Mouse (Mus musculus): Measurements from ENCODE around the gene Ccdc30. TPM values are rescaled to one million over a fixed set of nuclear protein-coding genes. Genes with fewer than 3 reads are reported as not detected.

Gene Ccdc30
- polyA plus RNA-seq, 1 experiment, result 206 TPM

DNA sequence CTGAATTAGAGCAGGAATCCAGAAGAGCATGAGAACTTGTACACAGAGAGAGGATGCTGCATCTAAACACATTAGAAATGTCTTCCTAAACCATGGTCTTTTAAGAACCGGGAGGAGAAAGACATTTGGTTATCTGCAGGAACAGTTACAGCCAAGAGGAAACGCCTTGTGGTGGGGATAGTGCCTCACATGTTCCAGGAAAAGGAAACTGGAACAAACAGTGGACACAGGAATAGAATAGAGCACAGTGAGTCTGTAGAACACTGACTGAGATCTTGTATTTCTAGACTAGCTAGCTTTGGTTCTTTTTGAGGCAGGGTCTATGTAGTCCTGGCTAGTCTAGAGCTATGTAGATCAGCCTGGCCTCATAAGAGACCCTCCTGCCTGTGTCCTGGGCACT lies 140.1 kb downstream of the Ccdc30 start:
- Histone ChIP-seq H3K4me1 (ENCODE audit: control insufficient read depth, insufficient read depth, low read length) (no peaks in the 10 kb centered on the region), H3K4me3 (ENCODE audit: control insufficient read depth, low read depth, low read length) (no peak overlapping the region), H3K27me3 (ENCODE audit: control insufficient read depth, insufficient read depth, low read length) (no peaks in the 10 kb centered on the region), H3K27ac (ENCODE audit: control insufficient read depth, insufficient read depth, low read depth, low read length) (no peak overlapping the region), H3K36me3 (ENCODE audit: control insufficient read depth, insufficient read depth, low read length) (peaks cover 3% of the 10 kb centered on the region)
- TF ChIP-seq POLR2A (IDR thresholded peaks at IDR 0.05; ENCODE audit: control insufficient read depth, low read depth, low read length), result no peak
- no peak for TF ChIP-seq CTCF (IDR thresholded peaks at IDR 0.05; ENCODE audit: control insufficient read depth, insufficient read depth, insufficient replicate concordance, low read depth, low read length)

GRCm38 (mm10) chr4:119274627-119275026 lies 140.7 kb downstream of the Ccdc30 start:
- Histone ChIP-seq H3K4me1 (ENCODE audit: control insufficient read depth, insufficient read depth, low read length) (no peaks in the 10 kb centered on the region), H3K36me3 (ENCODE audit: control insufficient read depth, insufficient read depth, low read length) (peaks cover 1% of the 10 kb centered on the region)
- TF ChIP-seq CTCF (IDR thresholded peaks at IDR 0.05; ENCODE audit: control insufficient read depth, insufficient read depth, insufficient replicate concordance, low read depth, low read length), result no peak
- TF ChIP-seq POLR2A (IDR thresholded peaks at IDR 0.05; ENCODE audit: control insufficient read depth, low read depth, low read length), result no peak

More at GRCm38 (mm10) chr4:119274627-119275026, 140.7 kb downstream of the Ccdc30 start:
- Histone ChIP-seq H3K4me3 (ENCODE audit: control insufficient read depth, low read depth, low read length) (no peak overlapping the region), H3K27ac (ENCODE audit: control insufficient read depth, insufficient read depth, low read depth, low read length) (no peak overlapping the region), H3K27me3 (ENCODE audit: control insufficient read depth, insufficient read depth, low read length) (no peaks in the 10 kb centered on the region)

Other genes with a start within 250 kb of the Ccdc30 start
- 25.9 and 28.6 TPM in 2 replicates for gene Zfp691, start 241.3 kb downstream of the Ccdc30 start, polyA plus RNA-seq (2012; rRNA removed)
- 0.17 and 0.18 TPM in 2 replicates for gene Ermap, start 225.5 kb downstream of the Ccdc30 start, polyA plus RNA-seq (2012; rRNA removed)
- 186 and 207 TPM in 2 replicates for gene Svbp, start 220.2 kb downstream of the Ccdc30 start, polyA plus RNA-seq (2012; rRNA removed)
- gene Tmem269, start 197.3 kb downstream of the Ccdc30 start, polyA plus RNA-seq (2012; rRNA removed), result 114 and 136 TPM in 2 replicates
- 14.1 and 18.6 TPM in 2 replicates for gene AU022252, start 182.8 kb downstream of the Ccdc30 start, polyA plus RNA-seq (2012; rRNA removed)
- gene P3h1, start 182.6 kb downstream of the Ccdc30 start, polyA plus RNA-seq (2012; rRNA removed), result 10.4 and 11.9 TPM in 2 replicates
- not detected in 2 replicates for gene Cldn19, start 160.1 kb downstream of the Ccdc30 start, polyA plus RNA-seq (2012; rRNA removed)
- gene Ybx1, start 120.9 kb downstream of the Ccdc30 start, polyA plus RNA-seq (2012; rRNA removed), result 821 and 914 TPM in 2 replicates
- 20.1 and 28.9 TPM in 2 replicates for gene Ppih, start 95.0 kb downstream of the Ccdc30 start, polyA plus RNA-seq (2012; rRNA removed)
- 4.8 and 5.3 TPM in 2 replicates for gene Ppcs, start 6.9 kb upstream of the Ccdc30 start, polyA plus RNA-seq (2012; rRNA removed)
- gene Zmynd12, start 7.3 kb upstream of the Ccdc30 start, polyA plus RNA-seq (2012; rRNA removed), result 89.5 and 104 TPM in 2 replicates
- 0.46 and 0.65 TPM in 2 replicates for gene Rimkla, start 77.1 kb upstream of the Ccdc30 start, polyA plus RNA-seq (2012; rRNA removed)
- gene Foxj3, start 121.5 kb upstream of the Ccdc30 start, polyA plus RNA-seq (2012; rRNA removed), result 7.2 and 8.8 TPM in 2 replicates
- 10.3 and 12.0 TPM in 2 replicates for gene Frg2f1, start 124.0 kb upstream of the Ccdc30 start, polyA plus RNA-seq (2012; rRNA removed)
- 0.78 and 1.3 TPM in 2 replicates for gene Guca2a, start 222.2 kb upstream of the Ccdc30 start, polyA plus RNA-seq (2012; rRNA removed)
- gene Guca2b, start 243.4 kb upstream of the Ccdc30 start, polyA plus RNA-seq (2012; rRNA removed), result 0.48 and 3.0 TPM in 2 replicates